ENCODE assay signal across 8 mouse cellular contexts in genomic region chr17:25919786-25920642, GRCm38 (mm10). TPM values are rescaled to one million over a fixed set of nuclear protein-coding genes. Genes with fewer than 3 reads are reported as not detected.
DNase-seq lines count a peak whose midpoint lies in the region; ATAC-seq lines count a peak whose summit lies in the region.

No protein-coding gene starts in this region.

- peak overlapping the region; percentile 92 for H3K27ac ChIP-seq in forebrain, embryonic 14.5 days (ENCODE audit: low read depth, low read length)
- peak overlapping the region; percentile 97 for H3K27ac ChIP-seq in neural tube, embryonic 15.5 days (replicated peaks)

- peaks cover 10% of the 10 kb centered on the region; the same call in 1 of the 2 replicates for H3K36me3 ChIP-seq in forebrain, embryonic 14.5 days (ENCODE audit: control insufficient read depth, insufficient read depth, low read length)
- peaks cover 6% of the 10 kb centered on the region; the same call in 1 of the 2 replicates for H3K36me3 ChIP-seq in neural tube, embryonic 15.5 days

- H3K9me3 ChIP-seq in forebrain, embryonic 14.5 days (replicated peaks; ENCODE audit: control insufficient read depth, low read length) = no peaks in the 10 kb centered on the region
- no peaks in the 10 kb centered on the region for H3K9me3 ChIP-seq in neural tube, embryonic 15.5 days (replicated peaks)

- peaks cover 13% of the 10 kb centered on the region for H3K4me1 ChIP-seq in forebrain, embryonic 14.5 days (ENCODE audit: control insufficient read depth, insufficient read depth, low read length)
- peaks cover 32% of the 10 kb centered on the region for H3K4me1 ChIP-seq in neural tube, embryonic 15.5 days

- peak overlapping the region; percentile 95 for H3K4me3 ChIP-seq in forebrain, embryonic 14.5 days (ENCODE audit: low read depth, low read length)
- peak overlapping the region; percentile 71 for H3K4me3 ChIP-seq in neural tube, embryonic 15.5 days (replicated peaks)

- 0% methylated on average over 33 of the region's 40 CpGs for WGBS in forebrain, embryonic 14.5 days
- under 1% methylated on average over 40 of the region's 40 CpGs for WGBS in neural tube, embryonic 15.5 days

- peak; percentile 100 for DNase-seq in ES-CJ7 (ENCODE audit: low read depth, low spot score)
- DNase-seq in cerebellum, adult 11 months = peak; percentile 100
- peak; percentile 100 for DNase-seq in forebrain, embryonic 14.5 days (ENCODE audit: low spot score)
- DNase-seq in heart, postnatal 14 days = peak; percentile 100
- DNase-seq in layer of hippocampus, adult 11-12 months (ENCODE audit: low spot score) = peak; percentile 100
- DNase-seq in lung, adult 18-20 months = peak; percentile 100
- peak; percentile 100 for DNase-seq in testis, postnatal 14 days (ENCODE audit: low spot score)

- intact Hi-C loops in heart, postnatal 14 days (cut with DNase I) = no loop called here

- peak overlapping the region; percentile 87 for H3K9ac ChIP-seq in forebrain, embryonic 14.5 days (ENCODE audit: low read length)
- H3K9ac ChIP-seq in neural tube, embryonic 15.5 days (replicated peaks) = peak overlapping the region; percentile 83

- ATAC-seq in forebrain, embryonic 14.5 days = peak; percentile 97
- ATAC-seq in neural tube, embryonic 15.5 days (ENCODE audit: low FRiP score) = peak; percentile 98

- no peaks in the 10 kb centered on the region for H3K27me3 ChIP-seq in forebrain, embryonic 14.5 days (replicated peaks; ENCODE audit: control insufficient read depth, insufficient read depth, low read length)
- H3K27me3 ChIP-seq in neural tube, embryonic 15.5 days (replicated peaks) = no peaks in the 10 kb centered on the region

- H3K4me2 ChIP-seq in forebrain, embryonic 14.5 days (ENCODE audit: low read length) = peak overlapping the region; percentile 73
- H3K4me2 ChIP-seq in neural tube, embryonic 15.5 days = peak overlapping the region; percentile 82

RNA-seq across cellular contexts. Expression of gene Rab40c, which starts 0.5 kb away (rescaled TPM):
- polyA plus RNA-seq in forebrain, embryonic 14.5 days (2014; fragmentation: Nextera tagmentation; extraction: Ambion mirVana) = 31.6 and 33.3 TPM in 2 replicates
- total RNA-seq in heart, postnatal 14 days (2021) = 10 to 100 TPM; 14.4 to 20.0 TPM
- polyA plus RNA-seq in neural tube, embryonic 15.5 days (2015; fragmentation: Nextera tagmentation; extraction: Ambion mirVana) = 46.2 and 50.5 TPM in 2 replicates

RNA-seq across cellular contexts. Expression of gene Pigq, which starts 24.7 kb away (rescaled TPM):
- polyA plus RNA-seq in forebrain, embryonic 14.5 days (2014; fragmentation: Nextera tagmentation; extraction: Ambion mirVana) = 49.5 and 52.6 TPM in 2 replicates
- total RNA-seq in heart, postnatal 14 days (2021) = 10 to 100 TPM; 60.6 to 62.7 TPM
- polyA plus RNA-seq in neural tube, embryonic 15.5 days (2015; fragmentation: Nextera tagmentation; extraction: Ambion mirVana) = 71.9 and 78.2 TPM in 2 replicates

RNA-seq across cellular contexts. Expression of gene Nhlrc4, which starts 24.7 kb away (rescaled TPM):
- polyA plus RNA-seq in forebrain, embryonic 14.5 days (2014; fragmentation: Nextera tagmentation; extraction: Ambion mirVana) = not detected in 2 replicates
- total RNA-seq in heart, postnatal 14 days (2021) = under 1 TPM in 1 of 2 experiments, not detected in 1; 0.17 TPM
- not detected in 2 replicates for polyA plus RNA-seq in neural tube, embryonic 15.5 days (2015; fragmentation: Nextera tagmentation; extraction: Ambion mirVana)

RNA-seq across cellular contexts. Expression of gene A930017K11Rik, which starts 32.4 kb away (rescaled TPM):
- polyA plus RNA-seq in forebrain, embryonic 14.5 days (2014; fragmentation: Nextera tagmentation; extraction: Ambion mirVana) = 0.18 TPM in 1 of 2 replicates, not detected in the other
- not detected for total RNA-seq in heart, postnatal 14 days (2021)
- 0.24 TPM in 1 of 2 replicates, not detected in the other for polyA plus RNA-seq in neural tube, embryonic 15.5 days (2015; fragmentation: Nextera tagmentation; extraction: Ambion mirVana)

RNA-seq across cellular contexts. Expression of gene Wfikkn1, which starts 39.4 kb away (rescaled TPM):
- 0.36 and 0.47 TPM in 2 replicates for polyA plus RNA-seq in forebrain, embryonic 14.5 days (2014; fragmentation: Nextera tagmentation; extraction: Ambion mirVana)
- under 1 TPM; 0.91 to 1.00 TPM for total RNA-seq in heart, postnatal 14 days (2021)
- polyA plus RNA-seq in neural tube, embryonic 15.5 days (2015; fragmentation: Nextera tagmentation; extraction: Ambion mirVana) = 0.47 and 0.52 TPM in 2 replicates

Comparison
In these comparisons a context has a peak if more than half of its experiments do, and no peak if none do; other contexts are left out.
1. Peak in every context shown above with its lines: DNase-seq, ATAC-seq, H3K4me3 ChIP-seq and H3K27ac ChIP-seq.